Mouse (Mus musculus) lung, embryonic 16.5 days (tissue): ENCODE measurements around the gene Steap3. TPM values are rescaled to one million over a fixed set of nuclear protein-coding genes. Genes with fewer than 3 reads are reported as not detected.

Experiments used
- ATAC-seq: fragments of 200-750 bp; cut with Nextera tagmentation; 2 replicates; pipeline ENCODE4 v1.8.0; 2017; ENCODE audit warnings: low read depth, mild to moderate bottlenecking, moderate library complexity
- H3K27ac ChIP-seq: fragments of 300-500 bp; sonication (generic); 2 replicates; pipeline ENCODE4 v1.5.1; 2014; ENCODE audit warnings: mild to moderate bottlenecking, control low read depth, low read length
- H3K27me3 ChIP-seq: fragments of 300-500 bp; sonication (generic); 2 replicates; pipeline ENCODE4 v1.6.1; 2014; ENCODE audit warnings: low read depth, low read length, mixed read lengths; ENCODE audit not compliant: control insufficient read depth, insufficient read depth
- H3K36me3 ChIP-seq: fragments of 300-500 bp; sonication (generic); 2 replicates; pipeline ENCODE4 v1.6.1; 2014; ENCODE audit warnings: low read length; ENCODE audit not compliant: control insufficient read depth, insufficient read depth
- H3K4me1 ChIP-seq: fragments of 300-500 bp; sonication (generic); replicated peaks from 2 replicates; pipeline ENCODE4 v1.6.1; 2014; ENCODE audit warnings: low read length, mixed read lengths; ENCODE audit not compliant: control insufficient read depth, insufficient read depth
- H3K4me2 ChIP-seq: fragments of 300-500 bp; sonication (generic); 2 replicates; pipeline ENCODE4 v1.6.1; 2014; ENCODE audit warnings: low read depth, low read length, control low read depth
- H3K4me3 ChIP-seq: fragments of 300-500 bp; sonication (generic); 2 replicates; pipeline ENCODE4 v1.5.1; 2014; ENCODE audit warnings: mild to moderate bottlenecking, low read length, control low read depth
- H3K9ac ChIP-seq: fragments of 300-500 bp; sonication (generic); 2 replicates; pipeline ENCODE4 v1.6.1; 2014; ENCODE audit warnings: low read length, control low read depth
- H3K9me3 ChIP-seq: fragments of 300-500 bp; sonication (generic); 2 replicates; pipeline ENCODE4 v1.6.1; 2016; ENCODE audit warnings: low read length; ENCODE audit not compliant: control insufficient read depth
- WGBS: fragments of 180-500 bp; shearing (Covaris S2); extraction: QIAGEN DNeasy Blood & Tissue Kit; methylation state at CpG from one replicate; pipeline ENCODE4 v1.1.7; 2014; 5-methylcytosine and 5-hydroxymethylcytosine counted together
- polyA plus RNA-seq: library from polyadenylated mRNA; unstranded; fragments of >200 nt; fragmentation: Nextera tagmentation; extraction: Ambion mirVana; gene quantifications from 2 replicates; pipeline ENCODE4 v1.2.1, GENCODE M21; 2015

Gene Steap3
- polyA plus RNA-seq, 1 experiment from 2014 or later: 3.0 TPM

GRCm38 (mm10) chr1:120229723-120230471 is 42.6 kb downstream of the Steap3 start:
- Histone ChIP-seq H3K36me3 (no peaks in the 10 kb centered on the region), H3K27me3 (no peaks in the 10 kb centered on the region), H3K4me2 (no peak overlapping the region), H3K27ac (no peak overlapping the region), H3K4me3 (no peak overlapping the region), H3K4me1 (no peaks in the 10 kb centered on the region), H3K9me3 (no peaks in the 10 kb centered on the region), H3K9ac (no peak overlapping the region)
- WGBS: 73% methylated on average over 10 of the region's 10 CpGs
- no peak for ATAC-seq

GRCm38 (mm10) chr1:120223613-120224012 is 48.9 kb downstream of the Steap3 start:
- Histone ChIP-seq H3K9me3 (no peaks in the 10 kb centered on the region), H3K4me3 (no peak overlapping the region), H3K27ac (no peak overlapping the region), H3K4me1 (no peaks in the 10 kb centered on the region; the same call in 1 of the 2 replicates), H3K9ac (no peak overlapping the region), H3K36me3 (no peaks in the 10 kb centered on the region), H3K4me2 (no peak overlapping the region), H3K27me3 (no peaks in the 10 kb centered on the region)
- 51% methylated on average over 4 of the region's 4 CpGs for WGBS
- no peak; the same call in 1 of the 2 replicates for ATAC-seq

GRCm38 (mm10) chr1:120221285-120221684 is 51.2 kb downstream of the Steap3 start:
- no peaks in the 10 kb centered on the region for H3K27me3 ChIP-seq
- H3K4me1 ChIP-seq: no peaks in the 10 kb centered on the region; the same call in 1 of the 2 replicates
- H3K4me2 ChIP-seq: no peak overlapping the region
- H3K4me3 ChIP-seq: no peak overlapping the region
- whole genome bisulfite sequencing: 17% methylated on average over 2 of the region's 2 CpGs
- no peak overlapping the region for H3K9ac ChIP-seq
- no peaks in the 10 kb centered on the region for H3K36me3 ChIP-seq
- no peaks in the 10 kb centered on the region for H3K9me3 ChIP-seq
- no peak overlapping the region for H3K27ac ChIP-seq
- peak; percentile 77 for ATAC-seq

- Histone ChIP-seq H3K4me3 (no peak overlapping the region), H3K27me3 (no peaks in the 10 kb centered on the region), H3K36me3 (no peaks in the 10 kb centered on the region), H3K9me3 (no peaks in the 10 kb centered on the region), H3K27ac (no peak overlapping the region), H3K4me1 (no peaks in the 10 kb centered on the region; the same call in 1 of the 2 replicates), H3K4me2 (no peak overlapping the region), H3K9ac (no peak overlapping the region)
- peak; percentile 64 for ATAC-seq
- 39% methylated on average over 6 of the region's 6 CpGs for WGBS
Observed at GRCm38 (mm10) chr1:120220841-120221240, 51.7 kb downstream of the Steap3 start.

GRCm38 (mm10) chr1:120208502-120209230 is 63.8 kb downstream of the Steap3 start:
- Histone ChIP-seq H3K4me1 (0 out of 2 replicates have a peak, but pooled peaks cover 3% of the 10 kb centered on the region), H3K27me3 (no peaks in the 10 kb centered on the region), H3K9ac (no peak overlapping the region), H3K4me2 (no peak overlapping the region), H3K36me3 (no peaks in the 10 kb centered on the region), H3K4me3 (no peak overlapping the region), H3K27ac (no peak overlapping the region), H3K9me3 (no peaks in the 10 kb centered on the region)
- WGBS: 84% methylated on average over 11 of the region's 11 CpGs
- no peak for ATAC-seq

GRCm38 (mm10) chr1:120207568-120207967 is 64.9 kb downstream of the Steap3 start:
- H3K9ac ChIP-seq: no peak overlapping the region
- no peaks in the 10 kb centered on the region for H3K9me3 ChIP-seq
- H3K4me3 ChIP-seq: no peak overlapping the region
- no peaks in the 10 kb centered on the region for H3K36me3 ChIP-seq
- H3K27me3 ChIP-seq: no peaks in the 10 kb centered on the region
- H3K4me2 ChIP-seq: no peak overlapping the region
- ATAC-seq: peak; percentile 45
- 48% methylated on average over 6 of the region's 6 CpGs for WGBS
- H3K4me1 ChIP-seq: 0 out of 2 replicates have a peak, but pooled peaks cover 3% of the 10 kb centered on the region
- no peak overlapping the region for H3K27ac ChIP-seq

GRCm38 (mm10) chr1:120204834-120205233 is 67.7 kb downstream of the Steap3 start:
- Histone ChIP-seq H3K27ac (no peak overlapping the region), H3K4me3 (no peak overlapping the region), H3K4me1 (0 out of 2 replicates have a peak, but pooled peaks cover 3% of the 10 kb centered on the region), H3K9ac (no peak overlapping the region), H3K27me3 (no peaks in the 10 kb centered on the region), H3K4me2 (no peak overlapping the region), H3K36me3 (no peaks in the 10 kb centered on the region), H3K9me3 (no peaks in the 10 kb centered on the region)
- no peak for ATAC-seq
- 70% methylated on average over 1 of the region's 1 CpGs for WGBS

GRCm38 (mm10) chr1:120203836-120204235 is 68.7 kb downstream of the Steap3 start:
- no peaks in the 10 kb centered on the region for H3K36me3 ChIP-seq
- H3K27ac ChIP-seq: no peak overlapping the region
- no peaks in the 10 kb centered on the region for H3K27me3 ChIP-seq
- no peak for ATAC-seq
- H3K4me2 ChIP-seq: no peak overlapping the region
- H3K4me3 ChIP-seq: no peak overlapping the region
- H3K9me3 ChIP-seq: no peaks in the 10 kb centered on the region
- H3K9ac ChIP-seq: no peak overlapping the region
- WGBS: 67% methylated on average over 5 of the region's 5 CpGs
- 0 out of 2 replicates have a peak, but pooled peaks cover 3% of the 10 kb centered on the region for H3K4me1 ChIP-seq

GRCm38 (mm10) chr1:120202542-120202941 is 70.0 kb downstream of the Steap3 start:
- Histone ChIP-seq H3K4me2 (no peak overlapping the region), H3K9me3 (no peaks in the 10 kb centered on the region), H3K4me3 (no peak overlapping the region), H3K27me3 (no peaks in the 10 kb centered on the region), H3K27ac (no peak overlapping the region), H3K36me3 (no peaks in the 10 kb centered on the region), H3K4me1 (0 out of 2 replicates have a peak, but pooled peaks cover 3% of the 10 kb centered on the region), H3K9ac (no peak overlapping the region)
- ATAC-seq: no peak
- 51% methylated on average over 3 of the region's 3 CpGs for WGBS
